Mouse (Mus musculus): ENCODE results near the gene Sbsn.

DNA sequence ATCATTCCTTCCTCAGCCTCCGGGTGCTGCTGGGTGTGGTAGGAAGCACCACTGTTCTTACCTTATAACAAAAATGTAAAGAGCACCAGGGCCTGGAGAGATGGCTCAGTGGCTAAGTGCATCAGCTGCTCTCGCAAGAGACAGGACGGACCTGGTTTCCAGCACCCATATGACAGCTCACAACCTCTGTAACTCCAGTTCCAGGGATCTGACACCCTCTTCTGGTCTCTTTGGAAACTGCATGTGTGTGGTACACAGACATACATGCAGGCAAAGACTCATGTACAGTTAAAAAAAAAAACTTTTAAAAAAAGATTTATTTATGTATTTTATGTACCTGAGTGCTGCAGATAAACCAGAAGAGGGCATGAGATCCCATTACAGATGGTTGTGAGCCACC is 52.0 kb downstream of the Sbsn start:
- TF ChIP-seq CTCF (conservative IDR thresholded peaks at IDR 0.05; ENCODE audit: low read length) (peak; percentile 29), NANOG (IDR thresholded peaks at IDR 0.05; ENCODE audit: borderline replicate concordance, low read length) (no peak), POU5F1 (IDR thresholded peaks at IDR 0.05; ENCODE audit: borderline replicate concordance, low read length) (no peak)

Measured in E14TG2a.4 (cell line).